Mouse (Mus musculus) gastrocnemius, postnatal 10 days (tissue): ENCODE data around the gene Arih1. TPM values are rescaled to one million over a fixed set of nuclear protein-coding genes. Genes with fewer than 3 reads are reported as not detected.
"Not testable (repeated sequence)": the region's sequence is repeated elsewhere in the genome, so short reads cannot be mapped to it uniquely, and the experiment has no call there.

Source experiments
- DNase-seq: peaks from one replicate; pipeline ENCODE4 v3.0.0; 2021; ENCODE audit warnings: mixed read lengths
- total RNA-seq, 2 experiments: library from RNA; stranded (reverse); gene quantifications; 2 replicates each; pipeline ENCODE4 v1.2.3; 2021

Gene Arih1
- total RNA-seq, 2 experiments from 2014 or later = 79.2 to 92.0 TPM

DNA sequence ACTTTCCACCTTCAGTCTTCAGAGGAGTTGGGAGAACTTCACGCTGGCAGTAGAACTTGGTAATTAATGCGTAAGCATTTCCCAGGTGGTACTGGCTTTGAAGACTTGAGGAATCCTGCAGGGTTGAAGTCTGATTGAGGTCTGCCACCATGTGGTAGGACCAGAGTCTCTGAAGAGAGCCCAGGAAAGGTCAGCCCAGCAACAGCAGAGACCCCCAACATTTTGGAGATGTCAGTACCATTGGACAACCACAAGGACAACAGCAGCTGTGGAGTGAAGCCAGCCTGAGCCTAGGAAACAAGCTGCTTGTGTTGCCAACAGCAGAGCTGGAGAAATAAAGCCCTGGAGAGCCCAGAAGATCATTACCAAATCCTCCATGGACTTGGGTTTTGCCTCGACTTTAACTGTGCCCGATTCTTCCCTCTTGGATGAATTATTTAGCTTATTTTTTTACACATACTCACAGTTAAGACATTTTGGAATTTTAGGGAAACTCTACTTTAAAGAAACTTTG lies 27.4 kb downstream of the Arih1 start:
- peak; percentile 10 for DNase-seq

DNA sequence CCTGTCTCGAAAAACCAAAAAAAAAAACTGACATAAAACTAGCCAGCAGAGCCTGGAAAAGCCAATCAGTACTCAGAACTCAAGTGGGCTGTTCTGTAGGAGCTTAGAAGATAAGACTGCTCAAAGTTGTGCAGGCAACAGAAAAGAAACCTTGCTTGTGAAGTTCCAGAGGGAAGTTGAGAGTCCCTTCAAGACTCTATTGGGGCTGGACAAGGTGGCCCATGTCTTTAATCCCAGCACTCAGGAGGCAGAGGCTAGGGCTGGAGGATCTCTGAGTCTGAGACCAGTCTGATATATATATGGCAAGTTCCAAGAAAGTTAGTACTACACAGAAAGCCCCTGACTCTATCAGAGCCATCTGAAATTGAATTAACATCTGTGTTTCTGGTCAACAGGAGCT lies 28.0 kb downstream of the Arih1 start:
- DNase-seq = no peak

GRCm38 (mm10) chr9:59457671-59458070 lies 28.7 kb downstream of the Arih1 start:
- no peak for DNase-seq

GRCm38 (mm10) chr9:59455404-59456068 lies 30.9 kb downstream of the Arih1 start:
- no peak for DNase-seq

DNA sequence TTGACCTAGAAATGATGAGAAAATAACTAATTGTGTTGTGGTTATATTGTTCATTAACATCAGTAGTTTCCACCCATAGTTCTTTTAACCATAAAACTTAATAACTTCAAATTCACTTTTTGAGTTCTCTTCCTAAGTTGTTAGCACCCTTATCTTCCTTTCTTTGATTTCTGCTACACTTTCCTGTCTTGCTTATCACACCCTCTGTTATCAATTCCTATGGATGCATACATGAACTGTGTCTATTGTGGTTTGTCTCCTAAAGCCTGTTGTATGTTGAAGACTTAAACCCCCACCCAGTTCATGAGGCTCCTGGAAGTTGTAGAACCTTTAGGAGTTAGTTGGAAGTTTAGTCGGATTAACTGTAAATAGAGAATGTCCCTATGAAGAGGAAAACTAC lies 52.7 kb downstream of the Arih1 start:
- no peak for DNase-seq

GRCm38 (mm10) chr9:59431626-59432025 lies 54.8 kb downstream of the Arih1 start:
- DNase-seq = no peak

DNA sequence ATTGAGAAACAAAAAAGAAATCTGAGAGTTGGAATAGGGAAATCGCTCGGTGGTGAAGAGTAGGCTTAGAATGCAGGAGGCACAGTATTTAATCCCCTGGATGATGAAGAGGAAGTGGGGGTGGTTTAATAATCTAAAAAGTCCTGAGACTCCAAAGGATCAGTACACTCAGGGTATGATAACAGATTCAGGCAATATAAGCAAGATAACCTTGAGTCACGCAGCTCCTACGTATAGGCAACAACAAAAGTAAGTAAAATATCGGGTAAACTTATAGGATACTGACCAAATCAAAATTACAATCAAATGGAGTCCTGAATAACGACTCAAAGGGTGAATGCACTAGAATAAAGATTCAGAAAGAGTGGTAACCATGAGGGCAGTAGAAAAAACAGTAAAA lies 65.9 kb downstream of the Arih1 start:
- no peak for DNase-seq

- DNase-seq = no peak
Observed at GRCm38 (mm10) chr9:59407271-59407670, 79.1 kb downstream of the Arih1 start.

DNA sequence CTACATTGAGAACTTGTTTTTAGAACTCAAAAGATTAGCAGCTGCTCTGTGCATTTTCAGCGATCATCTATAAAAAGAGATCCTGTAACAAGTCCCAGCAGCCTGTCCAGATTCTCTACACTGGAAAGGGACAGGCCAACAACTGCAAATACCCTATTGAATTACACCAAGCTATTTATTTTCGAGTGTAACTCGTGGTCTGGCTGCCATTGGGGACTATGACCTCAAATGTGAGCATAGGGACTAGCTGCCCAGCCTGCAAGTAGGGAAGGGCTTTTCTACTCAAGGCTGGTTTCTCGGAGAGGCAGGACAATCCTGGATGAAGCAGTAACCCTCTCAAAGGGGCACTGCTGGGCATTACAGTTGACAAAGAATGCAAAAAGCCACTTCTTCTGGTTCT lies 97.3 kb downstream of the Arih1 start:
- no peak for DNase-seq

DNA sequence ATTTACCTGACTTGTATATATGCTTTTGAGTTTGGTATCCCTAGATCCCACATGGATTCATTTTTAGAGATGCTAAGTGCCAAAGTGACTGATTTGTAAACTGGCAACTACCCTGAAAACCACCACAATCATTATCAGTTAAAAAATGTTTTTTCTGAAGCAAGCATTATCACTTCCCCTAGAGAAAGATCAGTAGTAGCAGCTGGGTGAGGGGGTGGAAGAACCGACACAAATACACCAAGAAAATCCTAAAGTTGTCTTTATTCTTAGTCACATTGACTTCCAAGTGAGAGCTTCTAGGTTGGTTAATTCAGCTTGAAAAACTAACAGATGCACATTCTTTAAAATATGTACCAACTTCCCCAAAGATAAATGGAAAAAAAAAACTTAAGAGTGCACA lies 98.1 kb downstream of the Arih1 start:
- no peak for DNase-seq

- no peak for DNase-seq
Observed at GRCm38 (mm10) chr9:59387461-59387860, 99.0 kb downstream of the Arih1 start.

GRCm38 (mm10) chr9:59375626-59376025 lies 110.8 kb downstream of the Arih1 start:
- DNase-seq = no peak

DNA sequence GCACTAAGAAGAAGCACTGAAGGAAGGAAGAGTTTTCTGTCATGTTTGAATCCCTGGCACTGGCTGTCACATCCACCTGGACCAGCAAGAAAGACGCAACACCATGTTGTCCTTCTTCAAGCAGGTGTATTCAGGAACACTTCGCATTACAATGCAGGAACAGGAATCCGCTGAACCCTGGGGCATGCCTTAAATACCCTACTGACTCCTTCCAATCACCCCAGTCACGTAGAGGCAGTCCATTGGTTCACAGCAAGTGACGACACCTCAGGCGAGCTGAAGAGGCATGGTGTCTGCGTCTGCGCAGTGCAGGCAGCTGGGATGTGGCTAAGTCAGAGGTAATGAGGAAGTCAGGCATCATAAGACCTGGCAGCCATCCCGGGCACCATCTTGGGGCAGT lies 116.8 kb downstream of the Arih1 start:
- no peak for DNase-seq

GRCm38 (mm10) chr9:59369220-59369619 lies 117.2 kb downstream of the Arih1 start:
- no peak for DNase-seq

- DNase-seq = not testable (repeated sequence)
Observed at GRCm38 (mm10) chr9:59360487-59360886, 125.9 kb downstream of the Arih1 start.

GRCm38 (mm10) chr9:59358041-59358440 lies 128.4 kb downstream of the Arih1 start:
- not testable (repeated sequence) for DNase-seq

GRCm38 (mm10) chr9:59353253-59353639 lies 133.2 kb downstream of the Arih1 start, which contains the start of gene Bbs4:
TSS of gene Bbs4 (minus strand) at chr9:59353508.
- peak; percentile 91 for DNase-seq

DNA sequence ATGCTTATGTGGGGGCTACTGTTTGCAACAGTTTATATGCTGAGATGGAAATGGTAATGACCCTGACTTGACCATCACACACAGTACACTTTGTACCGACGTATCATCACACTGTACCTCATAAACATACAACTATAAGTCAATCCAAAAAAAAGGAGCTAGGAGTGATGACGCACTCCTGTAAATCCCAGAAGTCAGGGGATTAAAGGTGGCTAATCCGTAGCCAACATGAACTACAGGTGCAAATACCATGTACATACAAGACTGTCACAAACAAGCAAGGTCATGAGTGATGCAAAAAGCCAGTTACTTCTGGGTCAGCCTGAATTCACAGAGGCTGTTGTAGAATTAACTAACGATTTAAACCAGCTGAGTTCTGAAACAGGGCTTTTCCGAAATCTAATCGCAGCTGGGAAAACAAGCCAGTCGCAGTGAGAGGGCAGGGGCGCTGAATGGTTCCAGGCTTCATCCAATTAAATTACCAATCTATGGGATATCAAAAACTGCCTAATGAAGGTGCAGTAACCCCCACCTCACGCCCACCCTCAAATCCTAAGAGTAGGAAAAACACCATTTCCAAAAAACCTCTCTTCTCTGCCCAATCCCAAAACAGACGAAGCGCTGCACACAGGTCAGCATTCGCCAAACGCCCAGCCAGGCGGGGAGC lies 133.7 kb downstream of the Arih1 start:
- no peak for DNase-seq

GRCm38 (mm10) chr9:59346176-59346575 lies 140.2 kb downstream of the Arih1 start:
- no peak for DNase-seq

DNA sequence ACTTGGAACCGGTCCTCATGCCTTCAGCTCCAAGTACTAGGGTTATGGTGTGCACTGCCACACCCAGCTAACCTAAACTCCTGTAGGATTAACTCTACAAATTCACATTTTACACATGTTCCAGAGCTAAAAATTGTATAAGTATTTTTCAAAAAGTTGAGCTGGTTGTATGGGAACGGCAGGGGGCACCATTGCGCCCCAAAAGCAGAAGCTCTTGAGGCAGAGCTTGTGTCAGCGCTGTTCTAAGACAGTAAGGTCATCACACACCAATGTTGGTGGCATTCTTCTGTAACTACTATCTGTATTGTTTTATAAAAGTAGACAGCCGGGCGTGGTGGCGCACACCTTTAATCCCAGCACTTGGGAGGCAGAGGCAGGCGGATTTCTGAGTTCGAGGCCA lies 146.4 kb downstream of the Arih1 start:
- DNase-seq = peak; percentile 29

- DNase-seq = no peak
Observed at GRCm38 (mm10) chr9:59339107-59339506, 147.3 kb downstream of the Arih1 start.

DNA sequence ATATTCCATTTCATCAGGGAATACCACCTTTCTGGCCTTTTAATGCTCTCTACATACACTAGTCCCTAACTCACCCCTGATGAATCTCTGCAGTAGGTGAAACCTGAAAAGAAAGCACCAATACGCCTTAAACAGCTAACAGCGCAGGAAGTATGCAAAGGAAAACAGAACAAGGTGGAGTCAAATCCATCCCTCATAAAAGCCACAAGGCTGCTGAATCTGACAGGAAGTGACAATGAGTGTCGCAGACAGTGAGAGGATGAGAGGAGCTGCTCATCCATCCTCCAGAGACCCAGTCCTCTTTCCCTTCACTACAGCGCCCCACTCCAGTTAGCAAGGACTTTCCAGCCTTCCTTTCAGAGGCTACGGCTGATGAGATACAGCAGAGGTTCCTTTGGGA lies 148.0 kb downstream of the Arih1 start:
- DNase-seq = no peak
